13 mouse cellular contexts compared by ENCODE assay signal in genomic region chr5:38276451-38276850, GRCm38 (mm10). TPM values are rescaled to one million over a fixed set of nuclear protein-coding genes. Genes with fewer than 3 reads are reported as not detected.
DNase-seq lines count a peak whose midpoint lies in the region; ATAC-seq and TF ChIP-seq lines count a peak whose summit lies in the region.
"Had no signal": no experiment of that assay in that cellular context is flagged by ENCODE, and none has a peak within 500 bp of the region (broad histone marks: within the 10 kb centered on the region; RNA-seq: fewer than 3 reads in every experiment).

No protein-coding gene starts in this region.

- no peak overlapping the region for H3K9ac ChIP-seq in heart, embryonic 16.5 days (ENCODE audit: low read length)
- H3K9ac ChIP-seq in hindbrain, embryonic 14.5 days = no peak overlapping the region
- 0 out of 2 replicates have a peak overlapping the region, but pooled peaks have one; percentile 9 for H3K9ac ChIP-seq in midbrain, postnatal 0 days (replicated peaks; ENCODE audit: low read length, poor library complexity, severe bottlenecking)
- H3K9ac ChIP-seq: liver, embryonic 12.5 days had no signal

- TF ChIP-seq CTCF in midbrain, postnatal 0 days (IDR thresholded peaks at IDR 0.05) = no peak

- intact Hi-C loops in gastrocnemius, postnatal 36 days (cut with DNase I) = no loop called here

- ATAC-seq in heart, embryonic 16.5 days (replicated peaks; ENCODE audit: extremely low read depth, insufficient read depth, low FRiP score) = no peak
- no peak for ATAC-seq in hindbrain, embryonic 14.5 days (ENCODE audit: low FRiP score)
- ATAC-seq in midbrain, postnatal 0 days (ENCODE audit: low FRiP score) = no peak
- no peak for ATAC-seq in granulocyte monocyte progenitor cell, adult 5-6 weeks (replicated peaks; ENCODE audit: poor library complexity, severe bottlenecking)
- ATAC-seq: liver, embryonic 12.5 days had no signal

- H3K27me3 ChIP-seq in heart, embryonic 16.5 days (ENCODE audit: control insufficient read depth, insufficient read depth, low read length) = peaks cover 50% of the 10 kb centered on the region
- H3K27me3 ChIP-seq in embryonic facial prominence, embryonic 10.5 days (replicated peaks; ENCODE audit: low read depth, poor library complexity, severe bottlenecking) = peaks cover 84% of the 10 kb centered on the region
- peaks cover 71% of the 10 kb centered on the region for H3K27me3 ChIP-seq in hindbrain, embryonic 14.5 days (ENCODE audit: control insufficient read depth, insufficient read depth, low read length)
- peaks cover 60% of the 10 kb centered on the region for H3K27me3 ChIP-seq in midbrain, postnatal 0 days (ENCODE audit: insufficient read depth, low read length)

- no peaks in the 10 kb centered on the region for H3K4me1 ChIP-seq in heart, embryonic 16.5 days (ENCODE audit: control insufficient read depth, insufficient read depth, low read length)
- H3K4me1 ChIP-seq in embryonic facial prominence, embryonic 10.5 days = peaks cover 28% of the 10 kb centered on the region
- no peaks in the 10 kb centered on the region; the same call in 1 of the 2 replicates for H3K4me1 ChIP-seq in hindbrain, embryonic 14.5 days (replicated peaks; ENCODE audit: control insufficient read depth, insufficient read depth, low read length)
- peaks cover 9% of the 10 kb centered on the region; the same call in 1 of the 2 replicates for H3K4me1 ChIP-seq in midbrain, postnatal 0 days (ENCODE audit: insufficient read depth, low read length)
- H3K4me1 ChIP-seq: liver, embryonic 12.5 days had no signal

- no peaks in the 10 kb centered on the region for H3K9me3 ChIP-seq in heart, embryonic 16.5 days (replicated peaks; ENCODE audit: control insufficient read depth, low read length)
- no peaks in the 10 kb centered on the region for H3K9me3 ChIP-seq in embryonic facial prominence, embryonic 10.5 days
- H3K9me3 ChIP-seq in hindbrain, embryonic 14.5 days (ENCODE audit: control insufficient read depth, low read length) = no peaks in the 10 kb centered on the region
- H3K9me3 ChIP-seq in midbrain, postnatal 0 days (ENCODE audit: low read length) = no peaks in the 10 kb centered on the region
- H3K9me3 ChIP-seq: liver, embryonic 12.5 days had no signal

- 2% methylated on average over 19 of the region's 19 CpGs for WGBS in heart, embryonic 16.5 days
- 1% methylated on average over 19 of the region's 19 CpGs for WGBS in embryonic facial prominence, embryonic 10.5 days
- WGBS in hindbrain, embryonic 14.5 days = 2% methylated on average over 19 of the region's 19 CpGs
- WGBS in midbrain, postnatal 0 days = 3% methylated on average over 19 of the region's 19 CpGs

- DNase-seq in heart, adult 9 months (ENCODE audit: low spot score in 2 of 2) = no peak
- DNase-seq in embryonic facial prominence, embryonic 10.5 days (ENCODE audit: low spot score) = peak; percentile 39
- DNase-seq in hindbrain, embryonic 14.5 days (ENCODE audit: low spot score) = no peak
- DNase-seq in midbrain, postnatal 0 days (ENCODE audit: low spot score) = no peak
- no peak for DNase-seq in gastrocnemius, postnatal 36 days
- DNase-seq in layer of hippocampus, adult 11-12 months (ENCODE audit: low spot score) = no peak
- DNase-seq: gastrocnemius, postnatal 14 days; spleen, adult 18-20 months; thymus, postnatal 25 days had no signal

- no peak overlapping the region for H3K4me3 ChIP-seq in heart, embryonic 16.5 days (ENCODE audit: low read length)
- H3K4me3 ChIP-seq in embryonic facial prominence, embryonic 10.5 days = peak overlapping the region; percentile 49
- peak overlapping the region; percentile 9 for H3K4me3 ChIP-seq in hindbrain, embryonic 14.5 days (replicated peaks; ENCODE audit: low read length)
- H3K4me3 ChIP-seq in midbrain, postnatal 0 days (ENCODE audit: low read depth, low read length) = peak overlapping the region; percentile 29
- H3K4me3 ChIP-seq: liver, embryonic 12.5 days had no signal

- no peaks in the 10 kb centered on the region for H3K36me3 ChIP-seq in heart, embryonic 16.5 days (ENCODE audit: control insufficient read depth, insufficient read depth)
- peaks cover 4% of the 10 kb centered on the region for H3K36me3 ChIP-seq in embryonic facial prominence, embryonic 10.5 days (replicated peaks)
- peaks cover 3% of the 10 kb centered on the region; the same call in 1 of the 2 replicates for H3K36me3 ChIP-seq in hindbrain, embryonic 14.5 days (replicated peaks; ENCODE audit: control insufficient read depth, insufficient read depth)
- no peaks in the 10 kb centered on the region for H3K36me3 ChIP-seq in midbrain, postnatal 0 days (ENCODE audit: insufficient read depth, low read length)

- H3K4me2 ChIP-seq in heart, embryonic 16.5 days (ENCODE audit: low read depth, low read length) = peak overlapping the region; percentile 3; the same call in 1 of the 2 replicates
- H3K4me2 ChIP-seq in hindbrain, embryonic 14.5 days (replicated peaks) = peak overlapping the region; percentile 48
- peak overlapping the region; percentile 57 for H3K4me2 ChIP-seq in midbrain, postnatal 0 days (ENCODE audit: low read depth, low read length, poor library complexity, severe bottlenecking)
- H3K4me2 ChIP-seq: liver, embryonic 12.5 days had no signal

- no peak overlapping the region for H3K27ac ChIP-seq in heart, embryonic 16.5 days (ENCODE audit: low read length)
- no peak overlapping the region for H3K27ac ChIP-seq in embryonic facial prominence, embryonic 10.5 days (replicated peaks)
- no peak overlapping the region for H3K27ac ChIP-seq in hindbrain, embryonic 14.5 days
- H3K27ac ChIP-seq in midbrain, postnatal 0 days (ENCODE audit: low read depth, low read length) = no peak overlapping the region
- H3K27ac ChIP-seq: liver, embryonic 12.5 days had no signal

RNA-seq across cellular contexts. Expression of gene Otop1, which starts 0.7 kb away (rescaled TPM):
- not detected in 2 replicates for polyA plus RNA-seq in heart, embryonic 16.5 days (2015; fragmentation: Nextera tagmentation; extraction: Ambion mirVana)
- polyA plus RNA-seq in embryonic facial prominence, embryonic 10.5 days (2016; fragmentation: Nextera tagmentation; extraction: Ambion mirVana) = 0.45 and 0.60 TPM in 2 replicates
- not detected in 2 replicates for polyA plus RNA-seq in hindbrain, embryonic 14.5 days (2014; fragmentation: Nextera tagmentation; extraction: Ambion mirVana)
- 0.11 TPM in 1 of 2 replicates, not detected in the other for total RNA-seq in midbrain, postnatal 0 days (2014; rRNA removed)
- polyA plus RNA-seq in midbrain, postnatal 0 days (2015; fragmentation: Nextera tagmentation; extraction: Ambion mirVana) = 0.06 and 0.07 TPM in 2 replicates
- under 1 TPM; 0.13 to 0.25 TPM for total RNA-seq in gastrocnemius, postnatal 36 days (2021)
- not detected in 2 replicates for total RNA-seq in granulocyte monocyte progenitor cell, adult 5-6 weeks (2014; fragmentation: Nextera tagmentation)
- total RNA-seq in granulocyte monocyte progenitor cell, adult 5-6 weeks (2017) = not detected in 2 replicates
- polyA plus RNA-seq: liver, embryonic 12.5 days had no signal

RNA-seq across cellular contexts. Expression of gene Tmem128, which starts 16.5 kb away (rescaled TPM):
- 41.4 and 43.2 TPM in 2 replicates for polyA plus RNA-seq in heart, embryonic 16.5 days (2015; fragmentation: Nextera tagmentation; extraction: Ambion mirVana)
- polyA plus RNA-seq in embryonic facial prominence, embryonic 10.5 days (2016; fragmentation: Nextera tagmentation; extraction: Ambion mirVana) = 71.4 and 75.8 TPM in 2 replicates
- 99.6 and 102 TPM in 2 replicates for polyA plus RNA-seq in hindbrain, embryonic 14.5 days (2014; fragmentation: Nextera tagmentation; extraction: Ambion mirVana)
- total RNA-seq in midbrain, postnatal 0 days (2014; rRNA removed) = 86.1 and 101 TPM in 2 replicates
- polyA plus RNA-seq in midbrain, postnatal 0 days (2015; fragmentation: Nextera tagmentation; extraction: Ambion mirVana) = 107 and 111 TPM in 2 replicates
- 1 to 10 TPM; 8.3 to 8.7 TPM for total RNA-seq in gastrocnemius, postnatal 36 days (2021)
- total RNA-seq in granulocyte monocyte progenitor cell, adult 5-6 weeks (2014; fragmentation: Nextera tagmentation) = 38.4 and 40.5 TPM in 2 replicates
- total RNA-seq in granulocyte monocyte progenitor cell, adult 5-6 weeks (2017) = 31.4 and 36.8 TPM in 2 replicates

RNA-seq across cellular contexts. Expression of gene Drd5, which starts 42.7 kb away (rescaled TPM):
- 0.08 TPM in 1 of 2 replicates, not detected in the other for polyA plus RNA-seq in heart, embryonic 16.5 days (2015; fragmentation: Nextera tagmentation; extraction: Ambion mirVana)
- 0.05 and 0.09 TPM in 2 replicates for polyA plus RNA-seq in embryonic facial prominence, embryonic 10.5 days (2016; fragmentation: Nextera tagmentation; extraction: Ambion mirVana)
- 0.46 and 0.69 TPM in 2 replicates for polyA plus RNA-seq in hindbrain, embryonic 14.5 days (2014; fragmentation: Nextera tagmentation; extraction: Ambion mirVana)
- total RNA-seq in midbrain, postnatal 0 days (2014; rRNA removed) = 1.7 and 3.1 TPM in 2 replicates
- 2.0 and 2.2 TPM in 2 replicates for polyA plus RNA-seq in midbrain, postnatal 0 days (2015; fragmentation: Nextera tagmentation; extraction: Ambion mirVana)
- not detected for total RNA-seq in gastrocnemius, postnatal 36 days (2021)
- total RNA-seq in granulocyte monocyte progenitor cell, adult 5-6 weeks (2014; fragmentation: Nextera tagmentation) = not detected in 2 replicates
- not detected in 2 replicates for total RNA-seq in granulocyte monocyte progenitor cell, adult 5-6 weeks (2017)
- total RNA-seq: gastrocnemius, postnatal 14 days had no signal
- polyA plus RNA-seq: large intestine, adult 2 months; liver, embryonic 12.5 days had no signal

RNA-seq across cellular contexts. Expression of gene Lyar, which starts 56.2 kb away (rescaled TPM):
- polyA plus RNA-seq in heart, embryonic 16.5 days (2015; fragmentation: Nextera tagmentation; extraction: Ambion mirVana) = 40.1 and 53.7 TPM in 2 replicates
- polyA plus RNA-seq in embryonic facial prominence, embryonic 10.5 days (2016; fragmentation: Nextera tagmentation; extraction: Ambion mirVana) = 193 and 201 TPM in 2 replicates
- 33.4 and 33.5 TPM in 2 replicates for polyA plus RNA-seq in hindbrain, embryonic 14.5 days (2014; fragmentation: Nextera tagmentation; extraction: Ambion mirVana)
- total RNA-seq in midbrain, postnatal 0 days (2014; rRNA removed) = 5.5 and 15.5 TPM in 2 replicates
- 40.8 and 43.4 TPM in 2 replicates for polyA plus RNA-seq in midbrain, postnatal 0 days (2015; fragmentation: Nextera tagmentation; extraction: Ambion mirVana)
- total RNA-seq in gastrocnemius, postnatal 36 days (2021) = 10 to 100 TPM; 13.0 to 19.1 TPM
- total RNA-seq in granulocyte monocyte progenitor cell, adult 5-6 weeks (2014; fragmentation: Nextera tagmentation) = 92.9 and 121 TPM in 2 replicates
- 133 and 160 TPM in 2 replicates for total RNA-seq in granulocyte monocyte progenitor cell, adult 5-6 weeks (2017)

RNA-seq across cellular contexts. Expression of gene Zbtb49, which starts 56.2 kb away (rescaled TPM):
- polyA plus RNA-seq in heart, embryonic 16.5 days (2015; fragmentation: Nextera tagmentation; extraction: Ambion mirVana) = 8.0 and 8.1 TPM in 2 replicates
- 19.1 and 20.7 TPM in 2 replicates for polyA plus RNA-seq in embryonic facial prominence, embryonic 10.5 days (2016; fragmentation: Nextera tagmentation; extraction: Ambion mirVana)
- polyA plus RNA-seq in hindbrain, embryonic 14.5 days (2014; fragmentation: Nextera tagmentation; extraction: Ambion mirVana) = 17.8 TPM in 2 replicates
- total RNA-seq in midbrain, postnatal 0 days (2014; rRNA removed) = 22.5 and 34.6 TPM in 2 replicates
- 14.5 and 18.9 TPM in 2 replicates for polyA plus RNA-seq in midbrain, postnatal 0 days (2015; fragmentation: Nextera tagmentation; extraction: Ambion mirVana)
- 1 to 10 TPM; 2.1 to 3.8 TPM for total RNA-seq in gastrocnemius, postnatal 36 days (2021)
- 4.5 and 6.5 TPM in 2 replicates for total RNA-seq in granulocyte monocyte progenitor cell, adult 5-6 weeks (2014; fragmentation: Nextera tagmentation)
- total RNA-seq in granulocyte monocyte progenitor cell, adult 5-6 weeks (2017) = 3.3 and 7.5 TPM in 2 replicates

Comparison
In these comparisons a context has a peak if more than half of its experiments do, and no peak if none do; other contexts are left out.
1. H3K4me2 ChIP-seq: peak in every context shown above with its lines; median percentile 57 in midbrain, postnatal 0 days; 48 in hindbrain, embryonic 14.5 days; 3 in heart, embryonic 16.5 days.